Mouse (Mus musculus): ENCODE measurements at regions not wholly inside any gene's neighbourhood (a gene's known extent, or its start where the extent isn't known, plus 50 kb on each side); places are given as distances from the start of the nearest gene placed in this dataset.

DNA sequence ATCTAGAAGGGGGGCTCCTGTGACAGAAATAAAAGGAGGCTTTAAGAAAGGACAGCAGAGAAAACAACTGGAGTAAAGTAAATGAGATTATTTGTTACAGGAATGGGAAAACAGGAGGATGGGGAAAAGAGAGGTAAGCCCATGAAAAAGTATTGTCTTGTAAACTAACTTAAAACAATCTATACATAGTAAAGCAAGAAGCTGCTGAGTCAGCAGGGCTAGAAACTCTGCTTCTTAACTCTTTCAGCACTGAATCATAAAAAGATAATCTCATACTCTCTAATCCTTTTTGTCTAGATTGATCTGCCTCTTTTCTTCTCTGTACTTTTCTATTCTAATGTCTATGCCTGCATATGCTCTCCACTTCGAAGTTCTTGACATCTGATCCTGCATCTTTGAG is 548.5 kb upstream of the Sorcs1 start:
- no peak for ATAC-seq (ENCODE audit: low FRiP score, low TSS enrichment)
- WGBS: 66% methylated on average over 1 of the region's 1 CpGs

GRCm38 (mm10) chr19:51201391-51201790 is 522.9 kb upstream of the Sorcs1 start:
- Histone ChIP-seq H3K4me1 (ENCODE audit: insufficient read depth, low read length) (no peaks in the 10 kb centered on the region), H3K9me3 (ENCODE audit: low read length) (no peaks in the 10 kb centered on the region)
- ATAC-seq (ENCODE audit: low FRiP score, low TSS enrichment): no peak

More for the DNA sequence above, 548.5 kb upstream of the Sorcs1 start:
- no peaks in the 10 kb centered on the region for H3K27me3 ChIP-seq (ENCODE audit: insufficient read depth, low read length)
- no peak overlapping the region for H3K27ac ChIP-seq (ENCODE audit: low read length)
- no peaks in the 10 kb centered on the region for H3K4me1 ChIP-seq (ENCODE audit: insufficient read depth, low read length)
- no peak overlapping the region for H3K9ac ChIP-seq (replicated peaks; ENCODE audit: low read length)
- H3K9me3 ChIP-seq (ENCODE audit: low read length): no peaks in the 10 kb centered on the region
- no peaks in the 10 kb centered on the region for H3K36me3 ChIP-seq (ENCODE audit: insufficient read depth, low read length)
- H3K4me3 ChIP-seq (ENCODE audit: low read length): no peak overlapping the region
- H3K4me2 ChIP-seq (replicated peaks; ENCODE audit: low read depth, low read length): no peak overlapping the region

More at GRCm38 (mm10) chr19:51201391-51201790, 522.9 kb upstream of the Sorcs1 start:
- Histone ChIP-seq H3K27me3 (ENCODE audit: insufficient read depth, low read length) (no peaks in the 10 kb centered on the region), H3K27ac (ENCODE audit: low read length) (no peak overlapping the region), H3K36me3 (ENCODE audit: insufficient read depth, low read length) (no peaks in the 10 kb centered on the region), H3K4me2 (replicated peaks; ENCODE audit: low read depth, low read length) (no peak overlapping the region), H3K4me3 (ENCODE audit: low read length) (no peak overlapping the region), H3K9ac (replicated peaks; ENCODE audit: low read length) (no peak overlapping the region)
